Mouse (Mus musculus) liver, embryonic 13.5 days (tissue): ENCODE data around the gene Reg3g. TPM values are rescaled to one million over a fixed set of nuclear protein-coding genes. Genes with fewer than 3 reads are reported as not detected.

ENCODE experiments used
- ATAC-seq: fragments of 200-750 bp; cut with Nextera tagmentation; 2 replicates; pipeline ENCODE4 v1.8.0; 2017; ENCODE audit warnings: low read depth, mild to moderate bottlenecking, moderate number of reproducible peaks, moderate library complexity
- DNase-seq: peaks from one replicate; pipeline ENCODE4 v3.0.0; 2022
- H3K27ac ChIP-seq: fragments of 300-500 bp; sonication (generic); 2 replicates; pipeline ENCODE4 v1.5.1; 2015; ENCODE audit warnings: moderate library complexity, mild to moderate bottlenecking, inconsistent platforms
- H3K27me3 ChIP-seq: fragments of 300-500 bp; sonication (generic); 2 replicates; pipeline ENCODE4 v1.6.1; 2015; ENCODE audit warnings: mild to moderate bottlenecking, inconsistent platforms
- H3K36me3 ChIP-seq: fragments of 300-500 bp; sonication (generic); 2 replicates; pipeline ENCODE4 v1.6.1; 2015; ENCODE audit warnings: mild to moderate bottlenecking, inconsistent platforms
- H3K4me1 ChIP-seq: fragments of 300-500 bp; sonication (generic); replicated peaks from 2 replicates; pipeline ENCODE4 v1.6.1; 2015; ENCODE audit warnings: inconsistent platforms
- H3K4me2 ChIP-seq: fragments of 300-500 bp; sonication (generic); 2 replicates; pipeline ENCODE4 v1.6.1; 2015; ENCODE audit warnings: inconsistent platforms, mild to moderate bottlenecking, moderate library complexity
- H3K4me3 ChIP-seq: fragments of 300-500 bp; sonication (generic); replicated peaks from 2 replicates; pipeline ENCODE4 v1.5.1; 2015; ENCODE audit warnings: mild to moderate bottlenecking, inconsistent platforms
- H3K9ac ChIP-seq: fragments of 300-500 bp; sonication (generic); 2 replicates; pipeline ENCODE4 v1.6.1; 2015; ENCODE audit warnings: mild to moderate bottlenecking, inconsistent platforms
- H3K9me3 ChIP-seq: fragments of 300-500 bp; sonication (generic); replicated peaks from 2 replicates; pipeline ENCODE4 v1.6.1; 2016; ENCODE audit warnings: inconsistent platforms
- WGBS: fragments of 180-500 bp; shearing (Covaris S2); methylation state at CpG from one replicate; pipeline ENCODE4 v1.1.7; 2015; ENCODE audit not compliant: insufficient replicate concordance; 5-methylcytosine and 5-hydroxymethylcytosine counted together
- polyA plus RNA-seq: library from polyadenylated mRNA; unstranded; fragments of >200 nt; fragmentation: Nextera tagmentation; extraction: Ambion mirVana; gene quantifications from 2 replicates; pipeline ENCODE4 v1.2.1, GENCODE M21; 2015

The Reg3g gene
- polyA plus RNA-seq: not detected in 2 replicates

- Histone ChIP-seq H3K4me1 (no peaks in the 10 kb centered on the region), H3K4me3 (no peak within 1 kb of the TSS), H3K27ac (no peak within 1 kb of the TSS), H3K9ac (no peak within 1 kb of the TSS), H3K4me2 (no peak within 1 kb of the TSS), H3K36me3 (no peaks in the 10 kb centered on the region), H3K27me3 (no peaks in the 10 kb centered on the region), H3K9me3 (no peaks in the 10 kb centered on the region)
- ATAC-seq: no peak
- DNase-seq: no peak
- 50% methylated on average over 2 of the region's 2 CpGs for WGBS
Measured at GRCm38 (mm10) chr6:78468772-78469171, at the start of gene Reg3g. TSS of gene Reg3g (minus strand) at chr6:78468872.

- H3K4me1 ChIP-seq: no peaks in the 10 kb centered on the region
- 54% methylated on average over 3 of the region's 3 CpGs for WGBS
- no peak overlapping the region for H3K27ac ChIP-seq
- ATAC-seq (no peak), DNase-seq (no peak)
- H3K9ac ChIP-seq: no peak overlapping the region
- H3K4me3 ChIP-seq: no peak overlapping the region
- H3K36me3 ChIP-seq: no peaks in the 10 kb centered on the region
- H3K4me2 ChIP-seq: no peak overlapping the region
- no peaks in the 10 kb centered on the region for H3K9me3 ChIP-seq
- no peaks in the 10 kb centered on the region for H3K27me3 ChIP-seq
Measured at GRCm38 (mm10) chr6:78515777-78516446, 47.2 kb upstream of the Reg3g start.

- no peaks in the 10 kb centered on the region for H3K36me3 ChIP-seq
- no peak overlapping the region for H3K4me3 ChIP-seq
- H3K4me2 ChIP-seq: no peak overlapping the region
- H3K4me1 ChIP-seq: no peaks in the 10 kb centered on the region
- WGBS: 6% methylated on average over 3 of the region's 3 CpGs
- no peak overlapping the region for H3K9ac ChIP-seq
- H3K27ac ChIP-seq: no peak overlapping the region
- no peaks in the 10 kb centered on the region for H3K27me3 ChIP-seq
- ATAC-seq (no peak), DNase-seq (no peak)
- no peaks in the 10 kb centered on the region for H3K9me3 ChIP-seq
Measured at GRCm38 (mm10) chr6:78512833-78513232, 44.2 kb upstream of the Reg3g start.

GRCm38 (mm10) chr6:78510173-78510900 lies 41.7 kb upstream of the Reg3g start:
- Histone ChIP-seq H3K27me3 (no peaks in the 10 kb centered on the region), H3K27ac (no peak overlapping the region), H3K9ac (no peak overlapping the region), H3K4me1 (no peaks in the 10 kb centered on the region), H3K9me3 (no peaks in the 10 kb centered on the region), H3K36me3 (no peaks in the 10 kb centered on the region), H3K4me2 (no peak overlapping the region), H3K4me3 (no peak overlapping the region)
- WGBS: 43% methylated on average over 3 of the region's 3 CpGs
- no peak for DNase-seq
- ATAC-seq: no peak

GRCm38 (mm10) chr6:78505745-78506144 lies 37.1 kb upstream of the Reg3g start:
- H3K4me2 ChIP-seq: no peak overlapping the region
- H3K27me3 ChIP-seq: no peaks in the 10 kb centered on the region
- no peaks in the 10 kb centered on the region for H3K9me3 ChIP-seq
- no peaks in the 10 kb centered on the region for H3K36me3 ChIP-seq
- H3K27ac ChIP-seq: no peak overlapping the region
- no peak for DNase-seq
- H3K4me3 ChIP-seq: no peak overlapping the region
- no peak overlapping the region for H3K9ac ChIP-seq
- WGBS: 36% methylated on average over 3 of the region's 3 CpGs
- ATAC-seq: no peak
- no peaks in the 10 kb centered on the region for H3K4me1 ChIP-seq

DNA sequence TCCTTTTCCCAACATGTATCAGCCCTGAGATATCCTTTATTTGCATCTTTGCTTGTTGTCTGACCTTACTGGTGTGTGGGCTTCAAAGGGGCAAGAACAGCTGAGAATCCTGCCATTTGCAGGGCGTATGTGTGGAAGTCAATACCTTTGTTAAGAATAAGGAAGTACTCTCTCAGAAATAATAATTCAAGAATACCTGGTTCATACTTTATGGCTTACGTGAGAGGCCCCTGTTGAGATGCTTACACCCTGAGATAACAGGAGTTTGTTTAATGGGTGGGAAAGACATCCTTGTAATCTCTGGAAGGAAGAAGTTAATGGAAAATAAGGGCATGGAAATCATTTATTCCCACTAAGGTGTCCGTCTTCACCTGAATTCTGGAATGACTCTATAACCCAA lies 26.0 kb upstream of the Reg3g start:
- H3K27me3 ChIP-seq: no peaks in the 10 kb centered on the region
- H3K4me2 ChIP-seq: no peak overlapping the region
- no peaks in the 10 kb centered on the region for H3K9me3 ChIP-seq
- ATAC-seq (no peak), DNase-seq (no peak)
- no peaks in the 10 kb centered on the region for H3K36me3 ChIP-seq
- H3K27ac ChIP-seq: no peak overlapping the region
- H3K4me3 ChIP-seq: no peak overlapping the region
- H3K4me1 ChIP-seq: no peaks in the 10 kb centered on the region
- no peak overlapping the region for H3K9ac ChIP-seq
- 66% methylated on average over 3 of the region's 3 CpGs for WGBS

GRCm38 (mm10) chr6:78469287-78469686 lies 615 bp upstream of the Reg3g start:
- no peaks in the 10 kb centered on the region for H3K9me3 ChIP-seq
- no peak for DNase-seq
- H3K36me3 ChIP-seq: no peaks in the 10 kb centered on the region
- H3K27ac ChIP-seq: no peak overlapping the region
- 51% methylated on average over 3 of the region's 3 CpGs for WGBS
- H3K27me3 ChIP-seq: no peaks in the 10 kb centered on the region
- H3K4me2 ChIP-seq: no peak overlapping the region
- no peak overlapping the region for H3K9ac ChIP-seq
- no peak overlapping the region for H3K4me3 ChIP-seq
- ATAC-seq: no peak
- H3K4me1 ChIP-seq: no peaks in the 10 kb centered on the region

- Histone ChIP-seq H3K9me3 (no peaks in the 10 kb centered on the region), H3K4me2 (no peak overlapping the region), H3K36me3 (no peaks in the 10 kb centered on the region), H3K27me3 (no peaks in the 10 kb centered on the region), H3K4me1 (no peaks in the 10 kb centered on the region), H3K9ac (no peak overlapping the region), H3K27ac (no peak overlapping the region), H3K4me3 (no peak overlapping the region)
- no peak for DNase-seq
- ATAC-seq: no peak
- WGBS: 58% methylated on average over 2 of the region's 2 CpGs
Measured at GRCm38 (mm10) chr6:78463266-78463665, 5.4 kb downstream of the Reg3g start.

DNA sequence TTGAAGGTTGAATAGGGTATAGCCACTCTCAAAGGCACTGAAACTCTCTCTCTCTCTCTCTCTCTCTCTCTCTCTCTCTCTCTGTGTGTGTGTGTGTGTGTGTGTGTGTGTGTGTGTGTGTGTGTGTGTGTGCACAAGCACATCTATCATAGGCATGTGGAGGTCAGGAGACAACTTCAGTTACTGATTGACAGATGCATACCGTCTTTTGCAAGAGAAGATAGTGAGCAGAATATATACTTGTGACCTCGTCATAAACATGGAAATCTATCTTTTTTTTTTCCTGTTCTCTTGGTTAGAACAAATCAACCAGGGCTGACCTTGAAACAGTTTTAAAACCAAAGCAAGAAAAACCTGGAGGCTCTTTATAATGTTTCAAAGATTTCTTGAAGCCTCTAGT lies 6.3 kb downstream of the Reg3g start:
- Histone ChIP-seq H3K27me3 (no peaks in the 10 kb centered on the region), H3K9ac (no peak overlapping the region), H3K4me3 (no peak overlapping the region), H3K4me1 (no peaks in the 10 kb centered on the region), H3K36me3 (no peaks in the 10 kb centered on the region), H3K4me2 (no peak overlapping the region), H3K27ac (no peak overlapping the region), H3K9me3 (no peaks in the 10 kb centered on the region)
- no peak for DNase-seq
- ATAC-seq: no peak
- 57% methylated on average over 2 of the region's 2 CpGs for WGBS

GRCm38 (mm10) chr6:78460191-78460825 lies 8.4 kb downstream of the Reg3g start:
- DNase-seq (no peak), ATAC-seq (no peak)
- Histone ChIP-seq H3K27me3 (no peaks in the 10 kb centered on the region), H3K9ac (no peak overlapping the region), H3K4me3 (no peak overlapping the region), H3K9me3 (no peaks in the 10 kb centered on the region), H3K4me1 (no peaks in the 10 kb centered on the region), H3K27ac (no peak overlapping the region), H3K4me2 (no peak overlapping the region), H3K36me3 (no peaks in the 10 kb centered on the region)
- WGBS: 56% methylated on average over 3 of the region's 3 CpGs

DNA sequence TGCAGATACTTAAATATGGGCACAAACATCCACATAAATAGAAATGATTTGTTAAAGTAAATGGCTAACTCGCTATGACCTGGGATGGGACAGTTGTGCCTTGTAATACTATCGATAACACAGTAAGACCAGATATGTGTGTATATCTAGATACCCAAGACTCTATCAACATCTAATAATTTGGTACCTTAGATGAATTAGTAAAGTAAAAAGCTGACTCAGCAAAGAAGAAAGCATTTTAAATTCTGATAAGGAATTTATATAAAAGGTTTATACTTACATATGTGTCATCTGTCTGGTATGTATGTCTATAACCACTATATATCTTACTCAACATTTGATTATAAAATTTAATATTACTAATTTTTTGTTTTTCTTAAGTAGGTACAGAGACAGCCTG lies 15.9 kb downstream of the Reg3g start:
- no peak for ATAC-seq
- H3K9ac ChIP-seq: no peak overlapping the region

More for the DNA sequence above, 15.9 kb downstream of the Reg3g start:
- WGBS: 70% methylated on average over 2 of the region's 2 CpGs
- H3K4me1 ChIP-seq: no peaks in the 10 kb centered on the region
- no peak overlapping the region for H3K27ac ChIP-seq
- no peaks in the 10 kb centered on the region for H3K27me3 ChIP-seq
- no peak for DNase-seq
- H3K36me3 ChIP-seq: no peaks in the 10 kb centered on the region
- H3K4me2 ChIP-seq: no peak overlapping the region
- no peaks in the 10 kb centered on the region for H3K9me3 ChIP-seq
- H3K4me3 ChIP-seq: no peak overlapping the region
